Mouse (Mus musculus) testis, adult 2 months (tissue): Measurements from ENCODE around the gene Kifc1.

ENCODE experiments used
- CTCF ChIP-seq: fragments of 200-500 bp; IDR thresholded peaks from 2 replicates; pipeline ENCODE4 v1.5.1; 2012; ENCODE audit warnings: low read depth, mild to moderate bottlenecking, inconsistent platforms, low read length, moderate library complexity; ENCODE audit not compliant: control insufficient read depth, insufficient read depth, insufficient replicate concordance
- POLR2A ChIP-seq: fragments of 200-500 bp; IDR thresholded peaks from 2 replicates; pipeline ENCODE4 v1.6.1; 2012; ENCODE audit warnings: low read depth, mild to moderate bottlenecking, inconsistent platforms, low read length, moderate library complexity; ENCODE audit not compliant: control insufficient read depth

DNA sequence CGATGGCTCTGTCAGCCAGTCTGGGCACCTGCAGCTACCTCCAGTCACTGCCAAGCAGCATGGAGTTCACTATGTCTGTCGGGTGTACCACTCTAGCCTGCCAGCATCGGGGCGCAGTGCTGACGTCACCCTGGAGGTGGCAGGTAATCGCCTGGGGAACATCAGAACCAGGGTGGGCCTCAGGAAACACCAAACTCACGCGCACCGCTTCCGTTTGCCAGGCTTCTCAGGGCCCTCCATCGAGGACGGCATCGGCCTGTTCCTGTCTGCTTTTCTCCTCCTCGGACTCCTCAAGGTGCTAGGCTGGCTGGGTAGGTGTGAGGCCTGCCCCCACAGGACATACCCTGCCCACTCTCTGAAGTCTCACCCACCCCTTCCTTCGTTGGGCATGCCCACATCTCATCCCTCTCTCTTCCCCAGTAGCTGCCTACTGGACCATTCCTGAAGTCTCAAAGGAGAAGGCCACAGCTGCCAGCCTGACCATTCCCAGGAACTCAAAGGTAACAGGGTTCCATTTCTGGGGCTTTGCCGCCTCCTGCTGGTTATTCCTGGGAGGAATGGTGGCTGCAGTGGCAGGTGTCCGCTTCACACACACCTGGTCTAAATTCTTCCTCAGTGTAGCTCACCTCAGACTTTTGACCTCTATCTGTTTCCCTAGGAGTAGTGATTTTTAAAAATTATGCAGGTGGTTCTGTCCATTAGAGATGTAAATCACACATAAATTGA lies 35.9 kb upstream of the Kifc1 start:
- TF ChIP-seq CTCF (no peak), POLR2A (no peak)
